Mouse (Mus musculus): Measurements from ENCODE around the gene Opcml. TPM values are rescaled to one million over a fixed set of nuclear protein-coding genes. Genes with fewer than 3 reads are reported as not detected.

The Opcml gene
- polyA plus RNA-seq, 1 experiment from 2014 or later, result 2.5 TPM

GRCm38 (mm10) chr9:28822060-28822459 lies 1031.5 kb downstream of the Opcml start:
- no peaks in the 10 kb centered on the region for H3K4me1 ChIP-seq (replicated peaks)
- H3K4me3 ChIP-seq, result no peak overlapping the region
- 97% methylated on average over 3 of the region's 3 CpGs for WGBS
- H3K27ac ChIP-seq, result no peak overlapping the region
- H3K9me3 ChIP-seq, result no peaks in the 10 kb centered on the region
- no peaks in the 10 kb centered on the region for H3K27me3 ChIP-seq (ENCODE audit: insufficient read depth, poor library complexity, severe bottlenecking)
- no peaks in the 10 kb centered on the region for H3K36me3 ChIP-seq
- DNase-seq (ENCODE audit: low spot score), result no peak

DNA sequence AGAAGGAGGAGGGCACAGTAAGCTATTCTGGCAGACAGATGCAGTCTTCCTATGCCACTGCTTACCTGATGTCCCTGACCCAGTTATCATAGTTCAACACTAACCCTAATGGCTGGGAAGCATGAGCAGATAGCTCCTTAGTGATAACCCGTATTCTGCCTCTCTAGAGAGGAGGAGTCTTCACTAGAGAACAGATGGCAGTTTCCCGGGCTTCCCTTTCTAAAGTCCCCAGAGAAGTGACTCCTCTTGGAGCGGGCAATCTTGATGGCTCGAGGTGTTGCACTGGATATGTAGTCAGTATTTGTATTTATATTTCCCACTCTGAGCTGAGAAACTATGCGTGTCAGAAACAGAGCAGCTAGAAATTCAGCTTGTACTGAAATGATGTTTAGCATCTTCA lies 1031.9 kb downstream of the Opcml start:
- 79% methylated on average over 5 of the region's 5 CpGs for WGBS
- Histone ChIP-seq H3K9me3 (no peaks in the 10 kb centered on the region), H3K27me3 (ENCODE audit: insufficient read depth, poor library complexity, severe bottlenecking) (no peaks in the 10 kb centered on the region), H3K36me3 (no peaks in the 10 kb centered on the region), H3K4me3 (no peak overlapping the region), H3K27ac (no peak overlapping the region), H3K4me1 (replicated peaks) (no peaks in the 10 kb centered on the region)
- DNase-seq (ENCODE audit: low spot score), result no peak

DNA sequence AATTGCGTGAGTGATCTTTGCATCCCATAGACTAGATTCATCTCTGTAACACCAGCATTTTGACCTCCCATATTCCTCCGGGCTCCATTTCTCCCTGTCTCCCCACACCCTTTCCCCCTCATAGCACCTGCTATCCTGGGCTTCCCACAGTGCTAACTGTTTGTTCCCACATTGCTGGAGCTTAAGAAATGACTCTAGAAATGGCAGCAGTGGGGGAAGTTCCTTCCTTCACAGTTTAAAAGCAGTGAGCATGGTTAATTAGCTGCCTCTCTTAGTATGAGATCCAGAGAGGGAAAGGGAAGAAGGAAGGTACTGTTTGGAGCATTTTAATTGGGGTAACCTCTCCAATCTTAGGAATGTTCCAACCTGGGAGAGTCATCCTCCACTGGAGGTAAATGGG lies 1035.2 kb downstream of the Opcml start:
- 90% methylated on average over 2 of the region's 2 CpGs for WGBS
- Histone ChIP-seq H3K9me3 (no peaks in the 10 kb centered on the region), H3K27me3 (ENCODE audit: insufficient read depth, poor library complexity, severe bottlenecking) (no peaks in the 10 kb centered on the region), H3K27ac (no peak overlapping the region), H3K36me3 (no peaks in the 10 kb centered on the region), H3K4me1 (replicated peaks) (no peaks in the 10 kb centered on the region), H3K4me3 (no peak overlapping the region)
- no peak for DNase-seq (ENCODE audit: low spot score)

DNA sequence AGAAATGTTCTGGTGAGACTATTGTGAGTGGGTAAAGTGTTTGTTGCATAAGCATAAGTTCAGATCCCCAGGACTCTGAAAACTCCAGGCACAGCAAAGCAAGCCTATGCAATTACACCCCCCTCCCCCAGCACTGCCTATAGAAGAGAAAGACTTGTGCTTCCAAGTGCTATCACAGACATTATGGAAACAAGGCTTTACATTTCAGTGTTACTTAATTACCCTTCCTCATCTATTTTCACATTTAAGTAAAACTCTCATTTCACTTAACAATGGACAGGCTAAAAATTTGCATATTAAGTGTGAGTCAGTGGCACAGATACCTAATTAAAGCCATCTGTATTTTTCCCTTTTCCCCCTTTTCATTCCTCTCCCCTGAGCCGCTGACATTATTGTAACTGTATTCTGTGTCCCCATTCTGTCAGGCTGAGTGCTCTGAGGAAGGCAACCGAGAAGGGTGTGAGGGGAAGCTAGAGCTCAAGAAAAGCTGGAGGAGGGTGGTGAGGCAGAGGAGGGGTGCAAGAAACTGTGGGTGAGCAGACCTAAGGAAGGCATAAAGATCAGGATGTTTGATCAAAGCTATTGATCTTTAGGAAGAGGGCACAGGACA lies 1055.5 kb downstream of the Opcml start:
- Histone ChIP-seq H3K27ac (no peak overlapping the region), H3K4me1 (replicated peaks) (no peaks in the 10 kb centered on the region), H3K9me3 (no peaks in the 10 kb centered on the region), H3K27me3 (ENCODE audit: insufficient read depth, poor library complexity, severe bottlenecking) (no peaks in the 10 kb centered on the region), H3K4me3 (no peak overlapping the region), H3K36me3 (no peaks in the 10 kb centered on the region)
- DNase-seq (ENCODE audit: low spot score), result no peak
- WGBS, result 47% methylated on average over 2 of the region's 2 CpGs

DNA sequence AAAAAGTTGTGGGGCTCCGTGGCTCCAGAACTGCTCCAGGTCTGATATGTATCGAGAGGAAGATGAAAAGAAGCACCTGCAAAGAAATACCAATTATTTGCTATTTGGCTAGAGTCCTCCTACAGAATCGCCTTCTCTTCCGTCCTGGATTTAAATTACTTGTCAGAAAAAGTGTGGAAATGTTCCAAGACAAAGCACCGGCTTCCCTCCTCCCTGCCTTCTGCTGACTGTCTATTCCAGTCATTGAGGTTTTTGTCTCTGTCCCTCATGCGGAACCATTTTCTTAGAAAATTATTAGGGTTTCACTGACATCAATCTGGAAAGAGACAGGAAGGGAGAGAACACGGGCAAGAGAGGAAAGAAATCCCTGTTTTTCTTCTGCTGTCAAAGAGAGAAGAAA lies 1065.3 kb downstream of the Opcml start:
- H3K9me3 ChIP-seq, result no peaks in the 10 kb centered on the region
- no peaks in the 10 kb centered on the region for H3K36me3 ChIP-seq
- DNase-seq (ENCODE audit: low spot score), result no peak
- H3K27me3 ChIP-seq (ENCODE audit: insufficient read depth, poor library complexity, severe bottlenecking), result no peaks in the 10 kb centered on the region
- WGBS, result 81% methylated on average over 7 of the region's 7 CpGs
- H3K4me1 ChIP-seq (replicated peaks), result no peaks in the 10 kb centered on the region
- H3K4me3 ChIP-seq, result no peak overlapping the region
- no peak overlapping the region for H3K27ac ChIP-seq

DNA sequence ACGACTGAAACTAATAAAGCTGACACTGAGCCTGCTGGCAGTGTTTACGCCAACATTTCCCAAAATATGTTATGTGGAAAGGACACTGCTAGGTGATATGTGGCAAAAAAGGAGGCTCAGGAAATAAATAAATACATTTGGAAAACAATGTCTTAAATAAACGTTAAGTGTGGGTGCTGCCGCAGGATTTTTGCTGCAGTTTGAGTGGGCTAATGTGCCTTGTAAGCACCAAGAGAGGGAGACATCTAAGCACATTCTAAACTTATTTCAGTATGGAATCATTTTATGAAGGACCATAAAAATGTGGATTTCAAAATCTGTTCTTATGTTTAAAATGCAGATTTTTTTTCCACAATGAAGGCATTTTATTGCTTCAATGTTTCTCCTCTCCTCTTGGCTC lies 1071.4 kb downstream of the Opcml start:
- Histone ChIP-seq H3K36me3 (no peaks in the 10 kb centered on the region), H3K27me3 (ENCODE audit: insufficient read depth, poor library complexity, severe bottlenecking) (no peaks in the 10 kb centered on the region), H3K27ac (no peak overlapping the region), H3K4me3 (no peak overlapping the region), H3K9me3 (no peaks in the 10 kb centered on the region), H3K4me1 (replicated peaks) (no peaks in the 10 kb centered on the region)
- DNase-seq (ENCODE audit: low spot score), result no peak
- 90% methylated on average over 4 of the region's 4 CpGs for WGBS

- Histone ChIP-seq H3K27me3 (ENCODE audit: insufficient read depth, poor library complexity, severe bottlenecking) (no peaks in the 10 kb centered on the region), H3K4me1 (replicated peaks) (no peaks in the 10 kb centered on the region), H3K4me3 (no peak overlapping the region), H3K36me3 (no peaks in the 10 kb centered on the region), H3K27ac (no peak overlapping the region), H3K9me3 (no peaks in the 10 kb centered on the region)
- WGBS, result 87% methylated on average over 3 of the region's 3 CpGs
- DNase-seq (ENCODE audit: low spot score), result no peak
Observed at GRCm38 (mm10) chr9:28867256-28867655, 1076.7 kb downstream of the Opcml start.

DNA sequence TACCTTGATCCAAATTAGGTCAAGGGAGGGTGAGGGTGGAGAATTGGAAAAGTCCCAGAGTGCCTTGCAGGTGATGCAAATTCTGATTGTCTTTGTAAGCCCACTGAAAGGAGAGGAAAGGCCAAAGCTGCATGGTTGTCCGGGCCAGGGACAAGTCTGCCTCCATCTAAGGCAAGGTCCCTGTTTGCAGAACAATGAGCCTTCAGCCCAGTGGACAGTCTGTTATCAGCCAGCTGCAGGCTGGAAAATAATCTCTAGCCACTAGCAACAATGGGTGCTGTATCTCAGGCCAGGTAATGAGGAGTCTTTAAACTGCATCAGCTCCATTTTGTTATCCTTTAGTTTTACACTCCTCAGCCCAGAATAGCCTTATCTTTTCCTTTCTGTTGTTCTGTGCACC lies 1079.9 kb downstream of the Opcml start:
- Histone ChIP-seq H3K4me1 (replicated peaks) (no peaks in the 10 kb centered on the region), H3K9me3 (no peaks in the 10 kb centered on the region), H3K36me3 (no peaks in the 10 kb centered on the region), H3K27me3 (ENCODE audit: insufficient read depth, poor library complexity, severe bottlenecking) (no peaks in the 10 kb centered on the region), H3K27ac (no peak overlapping the region), H3K4me3 (no peak overlapping the region)
- no peak for DNase-seq (ENCODE audit: low spot score)
- 70% methylated on average over 1 of the region's 1 CpGs for WGBS

- DNase-seq (ENCODE audit: low spot score), result no peak
- Histone ChIP-seq H3K4me1 (replicated peaks) (no peaks in the 10 kb centered on the region), H3K9me3 (no peaks in the 10 kb centered on the region), H3K36me3 (no peaks in the 10 kb centered on the region), H3K27ac (no peak overlapping the region), H3K27me3 (ENCODE audit: insufficient read depth, poor library complexity, severe bottlenecking) (no peaks in the 10 kb centered on the region), H3K4me3 (no peak overlapping the region)
- 87% methylated on average over 1 of the region's 1 CpGs for WGBS
Observed at GRCm38 (mm10) chr9:28882566-28882965, 1092.0 kb downstream of the Opcml start.

- H3K27me3 ChIP-seq (ENCODE audit: insufficient read depth, poor library complexity, severe bottlenecking), result no peaks in the 10 kb centered on the region
- H3K36me3 ChIP-seq, result no peaks in the 10 kb centered on the region
- H3K4me1 ChIP-seq (replicated peaks), result peaks cover 9% of the 10 kb centered on the region; the same call in 1 of the 2 replicates
- DNase-seq (ENCODE audit: low spot score), result no peak
- H3K9me3 ChIP-seq, result no peaks in the 10 kb centered on the region
- H3K27ac ChIP-seq, result no peak overlapping the region
- 88% methylated on average over 8 of the region's 8 CpGs for WGBS
- H3K4me3 ChIP-seq, result no peak overlapping the region
Observed at GRCm38 (mm10) chr9:28891611-28892010, 1101.0 kb downstream of the Opcml start.

GRCm38 (mm10) chr9:28903291-28903690 lies 1112.7 kb downstream of the Opcml start:
- H3K4me1 ChIP-seq (replicated peaks), result no peaks in the 10 kb centered on the region
- no peaks in the 10 kb centered on the region for H3K27me3 ChIP-seq (ENCODE audit: insufficient read depth, poor library complexity, severe bottlenecking)
- H3K36me3 ChIP-seq, result no peaks in the 10 kb centered on the region
- no peak overlapping the region for H3K4me3 ChIP-seq
- 84% methylated on average over 1 of the region's 1 CpGs for WGBS
- DNase-seq (ENCODE audit: low spot score), result no peak
- H3K27ac ChIP-seq, result no peak overlapping the region
- H3K9me3 ChIP-seq, result no peaks in the 10 kb centered on the region

DNA sequence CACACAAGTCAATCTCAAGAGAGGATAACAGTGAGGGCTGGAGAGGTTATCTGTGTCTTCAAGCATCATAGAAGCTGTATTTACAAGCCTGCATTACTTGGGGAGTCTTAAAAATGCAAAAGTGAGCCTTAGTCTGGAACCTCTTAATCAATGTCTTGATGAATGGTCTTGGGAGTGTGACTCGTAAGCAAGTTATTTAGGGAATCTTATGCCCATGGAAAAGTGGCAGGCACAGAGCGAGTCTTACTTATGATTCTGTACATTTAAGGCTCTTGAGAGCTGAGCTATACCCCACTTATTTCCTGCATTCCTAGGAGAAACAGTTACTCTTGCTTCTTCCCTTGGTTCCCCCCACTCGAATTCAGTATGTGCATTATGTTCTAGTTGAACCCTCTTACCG lies 1119.2 kb downstream of the Opcml start:
- H3K4me1 ChIP-seq (replicated peaks), result no peaks in the 10 kb centered on the region
- WGBS, result 88% methylated on average over 4 of the region's 4 CpGs
- DNase-seq (ENCODE audit: low spot score), result no peak
- H3K9me3 ChIP-seq, result no peaks in the 10 kb centered on the region
- no peak overlapping the region for H3K27ac ChIP-seq
- no peaks in the 10 kb centered on the region for H3K36me3 ChIP-seq
- no peaks in the 10 kb centered on the region for H3K27me3 ChIP-seq (ENCODE audit: insufficient read depth, poor library complexity, severe bottlenecking)
- no peak overlapping the region for H3K4me3 ChIP-seq

GRCm38 (mm10) chr9:28911571-28912185 lies 1121.1 kb downstream of the Opcml start:
- 77% methylated on average over 13 of the region's 13 CpGs for WGBS
- no peak for DNase-seq (ENCODE audit: low spot score)
- Histone ChIP-seq H3K27me3 (ENCODE audit: insufficient read depth, poor library complexity, severe bottlenecking) (no peaks in the 10 kb centered on the region), H3K9me3 (no peaks in the 10 kb centered on the region), H3K27ac (no peak overlapping the region), H3K4me3 (no peak overlapping the region), H3K36me3 (no peaks in the 10 kb centered on the region), H3K4me1 (replicated peaks) (no peaks in the 10 kb centered on the region)

GRCm38 (mm10) chr9:28932069-28932468 lies 1141.5 kb downstream of the Opcml start:
- Histone ChIP-seq H3K27ac (no peak overlapping the region), H3K4me3 (no peak overlapping the region), H3K27me3 (ENCODE audit: insufficient read depth, poor library complexity, severe bottlenecking) (no peaks in the 10 kb centered on the region), H3K4me1 (replicated peaks) (no peaks in the 10 kb centered on the region), H3K36me3 (no peaks in the 10 kb centered on the region), H3K9me3 (no peaks in the 10 kb centered on the region)
- WGBS, result 81% methylated on average over 2 of the region's 2 CpGs
- DNase-seq (ENCODE audit: low spot score), result no peak

Measured in hindbrain, embryonic 10.5 days (tissue).